Mouse (Mus musculus): Measurements from ENCODE around the gene Cks2. TPM values are rescaled to one million over a fixed set of nuclear protein-coding genes. Genes with fewer than 3 reads are reported as not detected.

Cks2 gene
- total and polyA plus RNA-seq, 2 experiments from 2014 or later: 16.3 to 20.0 TPM

GRCm38 (mm10) chr13:51642171-51642778, 2.8 kb upstream of the Cks2 start:
- Histone ChIP-seq H3K36me3 (ENCODE audit: insufficient read depth, low read length) (no peaks in the 10 kb centered on the region), H3K4me2 (ENCODE audit: low read depth, low read length, poor library complexity, severe bottlenecking) (no peak overlapping the region), H3K9me3 (ENCODE audit: low read length) (no peaks in the 10 kb centered on the region), H3K4me1 (ENCODE audit: insufficient read depth, low read length) (no peaks in the 10 kb centered on the region), H3K4me3 (ENCODE audit: low read depth, low read length) (no peak overlapping the region), H3K9ac (replicated peaks; ENCODE audit: low read length, poor library complexity, severe bottlenecking) (no peak overlapping the region), H3K27ac (ENCODE audit: low read depth, low read length) (no peak overlapping the region), H3K27me3 (ENCODE audit: insufficient read depth, low read length) (no peaks in the 10 kb centered on the region)
- DNase-seq (ENCODE audit: low spot score): no peak
- TF ChIP-seq CTCF (IDR thresholded peaks at IDR 0.05): no peak
- WGBS: 32% methylated on average over 11 of the region's 11 CpGs
- no peak for ATAC-seq (ENCODE audit: low FRiP score)

DNA sequence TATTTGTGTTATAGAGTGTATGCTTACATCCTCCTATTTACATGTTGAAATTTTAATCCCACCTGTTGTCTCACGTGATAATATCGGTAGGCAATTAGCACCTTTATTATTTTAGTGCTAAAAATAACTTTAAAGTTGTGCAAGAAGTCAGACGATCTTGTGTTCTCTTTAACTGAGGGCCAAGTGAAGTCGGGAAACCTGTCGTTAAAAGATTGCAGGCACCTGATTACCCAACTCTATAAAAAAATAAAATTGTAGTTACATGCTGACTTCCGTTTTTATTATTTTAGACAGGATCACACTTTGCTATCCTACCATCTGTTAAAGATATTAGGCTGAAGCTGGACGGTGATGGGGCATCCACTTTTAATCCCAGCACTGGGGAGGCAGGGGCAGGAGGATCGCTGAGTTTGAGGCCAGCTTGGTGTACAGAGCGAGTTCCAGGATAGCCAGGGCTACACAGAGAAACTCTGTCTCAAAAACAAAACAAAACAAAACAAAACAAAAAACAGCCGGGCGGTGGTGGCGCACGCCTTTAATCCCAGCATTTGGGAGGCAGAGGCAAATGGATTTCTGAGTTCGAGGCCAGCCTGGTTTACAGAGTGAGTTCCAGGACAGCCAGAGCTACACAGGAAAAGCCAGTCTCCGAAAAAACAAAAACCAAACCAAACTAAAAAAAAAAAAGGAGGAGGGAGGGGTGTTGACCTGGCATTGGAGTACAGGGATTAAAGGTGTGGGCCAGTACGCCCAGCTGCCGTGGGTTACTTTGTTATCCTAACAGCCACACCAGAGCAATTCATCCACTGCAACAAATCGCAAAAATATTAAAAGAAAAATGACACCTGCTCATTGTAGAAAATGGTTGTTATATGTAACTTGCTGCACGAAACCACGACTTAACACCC, 856 bp upstream of the Cks2 start:
- DNase-seq (ENCODE audit: low spot score): no peak
- 45% methylated on average over 20 of the region's 20 CpGs for WGBS
- TF ChIP-seq CTCF (IDR thresholded peaks at IDR 0.05): no peak
- H3K4me1 ChIP-seq (ENCODE audit: insufficient read depth, low read length): no peaks in the 10 kb centered on the region
- H3K27ac ChIP-seq (ENCODE audit: low read depth, low read length): no peak overlapping the region
- H3K9me3 ChIP-seq (ENCODE audit: low read length): no peaks in the 10 kb centered on the region
- H3K4me3 ChIP-seq (ENCODE audit: low read depth, low read length): peak overlapping the region; percentile 61
- no peaks in the 10 kb centered on the region for H3K36me3 ChIP-seq (ENCODE audit: insufficient read depth, low read length)
- H3K9ac ChIP-seq (replicated peaks; ENCODE audit: low read length, poor library complexity, severe bottlenecking): peak overlapping the region; percentile 56
- H3K4me2 ChIP-seq (ENCODE audit: low read depth, low read length, poor library complexity, severe bottlenecking): peak overlapping the region; percentile 96
- no peaks in the 10 kb centered on the region for H3K27me3 ChIP-seq (ENCODE audit: insufficient read depth, low read length)
- ATAC-seq (ENCODE audit: low FRiP score): peak; percentile 22; the same call in 1 of the 2 replicates

- TF ChIP-seq CTCF (IDR thresholded peaks at IDR 0.05): no peak
- no peak for DNase-seq (ENCODE audit: low spot score)
- Histone ChIP-seq H3K36me3 (ENCODE audit: insufficient read depth, low read length) (no peaks in the 10 kb centered on the region), H3K9ac (replicated peaks; ENCODE audit: low read length, poor library complexity, severe bottlenecking) (no peak overlapping the region), H3K27me3 (ENCODE audit: insufficient read depth, low read length) (no peaks in the 10 kb centered on the region), H3K4me2 (ENCODE audit: low read depth, low read length, poor library complexity, severe bottlenecking) (peak overlapping the region; percentile 96), H3K4me1 (ENCODE audit: insufficient read depth, low read length) (no peaks in the 10 kb centered on the region), H3K9me3 (ENCODE audit: low read length) (no peaks in the 10 kb centered on the region), H3K27ac (ENCODE audit: low read depth, low read length) (no peak overlapping the region), H3K4me3 (ENCODE audit: low read depth, low read length) (peak overlapping the region; percentile 61)
- under 1% methylated on average over 7 of the region's 7 CpGs for WGBS
- ATAC-seq (ENCODE audit: low FRiP score): no peak
Measured at GRCm38 (mm10) chr13:51645872-51646271, 840 bp downstream of the Cks2 start.

DNA sequence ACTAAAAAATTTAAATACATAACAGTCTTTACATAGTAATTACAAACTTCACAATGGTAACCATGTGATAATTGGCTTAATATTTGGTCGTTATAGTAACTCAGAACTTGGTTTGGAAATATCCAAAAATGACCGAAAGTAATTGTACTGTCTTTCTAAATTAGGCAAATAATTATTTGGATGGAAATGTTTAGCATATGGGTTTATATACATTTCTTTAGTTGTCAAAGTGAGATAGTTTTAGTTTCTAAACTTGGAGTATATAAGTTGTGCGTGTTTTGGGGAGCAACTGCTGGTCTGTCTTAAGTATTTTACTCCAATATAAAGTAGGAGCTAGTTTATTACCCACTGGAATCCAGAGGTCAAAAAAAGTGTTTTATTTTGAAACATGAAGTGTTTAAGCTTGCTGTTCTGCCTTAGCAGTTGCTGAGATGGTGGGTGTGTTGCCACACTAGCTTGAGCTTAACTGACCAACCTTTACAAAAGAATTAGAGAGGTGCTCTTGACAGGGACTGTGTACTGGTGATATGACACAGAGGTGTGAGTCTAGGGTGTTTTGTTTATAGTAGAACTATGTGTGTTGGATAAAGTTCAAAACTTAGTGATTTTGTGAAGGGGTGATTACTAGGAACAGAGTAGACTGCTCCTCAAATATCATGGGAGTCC, 1.5 kb downstream of the Cks2 start:
- Histone ChIP-seq H3K27me3 (ENCODE audit: insufficient read depth, low read length) (no peaks in the 10 kb centered on the region), H3K4me2 (ENCODE audit: low read depth, low read length, poor library complexity, severe bottlenecking) (no peak overlapping the region; the same call in 1 of the 2 replicates), H3K9me3 (ENCODE audit: low read length) (no peaks in the 10 kb centered on the region), H3K4me3 (ENCODE audit: low read depth, low read length) (no peak overlapping the region), H3K36me3 (ENCODE audit: insufficient read depth, low read length) (no peaks in the 10 kb centered on the region), H3K4me1 (ENCODE audit: insufficient read depth, low read length) (no peaks in the 10 kb centered on the region), H3K27ac (ENCODE audit: low read depth, low read length) (no peak overlapping the region), H3K9ac (replicated peaks; ENCODE audit: low read length, poor library complexity, severe bottlenecking) (no peak overlapping the region)
- WGBS: 21% methylated on average over 3 of the region's 3 CpGs
- ATAC-seq (ENCODE audit: low FRiP score) (no peak), DNase-seq (ENCODE audit: low spot score) (no peak)
- no peak for TF ChIP-seq CTCF (IDR thresholded peaks at IDR 0.05)

- WGBS: 89% methylated on average over 3 of the region's 3 CpGs
- no peak overlapping the region for H3K4me3 ChIP-seq (ENCODE audit: low read depth, low read length)
- no peak overlapping the region for H3K9ac ChIP-seq (replicated peaks; ENCODE audit: low read length, poor library complexity, severe bottlenecking)
- no peaks in the 10 kb centered on the region for H3K9me3 ChIP-seq (ENCODE audit: low read length)
- no peak overlapping the region for H3K4me2 ChIP-seq (ENCODE audit: low read depth, low read length, poor library complexity, severe bottlenecking)
- no peak for DNase-seq (ENCODE audit: low spot score)
- no peaks in the 10 kb centered on the region for H3K27me3 ChIP-seq (ENCODE audit: insufficient read depth, low read length)
- no peak for TF ChIP-seq CTCF (IDR thresholded peaks at IDR 0.05)
- no peaks in the 10 kb centered on the region for H3K36me3 ChIP-seq (ENCODE audit: insufficient read depth, low read length)
- no peak for ATAC-seq (ENCODE audit: low FRiP score)
- H3K27ac ChIP-seq (ENCODE audit: low read depth, low read length): no peak overlapping the region
- 0 out of 2 replicates have a peak, but pooled peaks cover 4% of the 10 kb centered on the region for H3K4me1 ChIP-seq (ENCODE audit: insufficient read depth, low read length)
Measured at GRCm38 (mm10) chr13:51647770-51648169, 2.7 kb downstream of the Cks2 start.
